Mouse (Mus musculus) layer of hippocampus, adult 11-12 months (tissue): ENCODE measurements around the gene Pole.
A peak's percentile ranks its signal among the peaks of the same experiment; 100 is the strongest.

Source experiments
- DNase-seq: peaks from one replicate; pipeline ENCODE4 v3.0.0; 2022; ENCODE audit warnings: low spot score

Pole gene

GRCm38 (mm10) chr5:110285770-110286445 is at the start of gene Pole, which contains the start of gene Pxmp2:
Pole (plus strand) TSS chr5:110286306.
Pxmp2 (minus strand) TSS chr5:110286186.
- peak; percentile 88 for DNase-seq

- no peak for DNase-seq
Measured at GRCm38 (mm10) chr5:110244091-110244490, 42.0 kb upstream of the Pole start.

GRCm38 (mm10) chr5:110266941-110267340 is 19.2 kb upstream of the Pole start:
- DNase-seq, result no peak

GRCm38 (mm10) chr5:110269141-110270101 is 16.7 kb upstream of the Pole start, which contains the start of gene Pgam5:
Pgam5 (minus strand) TSS chr5:110269913.
- peak; percentile 89 for DNase-seq

- no peak for DNase-seq
Measured at GRCm38 (mm10) chr5:110270242-110270641, 15.9 kb upstream of the Pole start.

- DNase-seq, result no peak
Measured at GRCm38 (mm10) chr5:110274147-110274546, 12.0 kb upstream of the Pole start.

- no peak for DNase-seq
Measured at GRCm38 (mm10) chr5:110274846-110275245, 11.3 kb upstream of the Pole start.

- no peak for DNase-seq
Measured at GRCm38 (mm10) chr5:110276391-110276790, 9.7 kb upstream of the Pole start.

- DNase-seq, result no peak
Measured at GRCm38 (mm10) chr5:110276910-110277309, 9.2 kb upstream of the Pole start.

- DNase-seq, result no peak
Measured at GRCm38 (mm10) chr5:110281984-110282383, 4.1 kb upstream of the Pole start.

GRCm38 (mm10) chr5:110284536-110284935 is 1.6 kb upstream of the Pole start:
- peak; percentile 58 for DNase-seq

- DNase-seq, result no peak
Measured at GRCm38 (mm10) chr5:110285156-110285555, 950 bp upstream of the Pole start.

GRCm38 (mm10) chr5:110286446-110287083 is 459 bp downstream of the Pole start:
- DNase-seq, result no peak

GRCm38 (mm10) chr5:110287084-110287475 is 974 bp downstream of the Pole start:
- DNase-seq, result no peak

- DNase-seq, result no peak
Measured at GRCm38 (mm10) chr5:110291649-110292048, 5.5 kb downstream of the Pole start.

GRCm38 (mm10) chr5:110296637-110297036 is 10.5 kb downstream of the Pole start:
- DNase-seq, result no peak

GRCm38 (mm10) chr5:110300591-110300990 is 14.5 kb downstream of the Pole start:
- no peak for DNase-seq

- DNase-seq, result no peak
Measured at GRCm38 (mm10) chr5:110308861-110309260, 22.8 kb downstream of the Pole start.

- no peak for DNase-seq
Measured at GRCm38 (mm10) chr5:110313127-110313526, 27.0 kb downstream of the Pole start.

GRCm38 (mm10) chr5:110330508-110330907 is 44.4 kb downstream of the Pole start:
- no peak for DNase-seq

- DNase-seq, result no peak
Measured at GRCm38 (mm10) chr5:110338792-110339191, 52.7 kb downstream of the Pole start.

- DNase-seq, result no peak
Measured at GRCm38 (mm10) chr5:110342648-110343284, 56.7 kb downstream of the Pole start, which contains the start of gene P2rx2. P2rx2 (minus strand) TSS chr5:110343212.
